Mouse (Mus musculus): Measurements from ENCODE around the gene Pramef25.
"Not testable (repeated sequence)": the region's sequence is repeated elsewhere in the genome, so short reads cannot be mapped to it uniquely, and the experiment has no call there.

DNA sequence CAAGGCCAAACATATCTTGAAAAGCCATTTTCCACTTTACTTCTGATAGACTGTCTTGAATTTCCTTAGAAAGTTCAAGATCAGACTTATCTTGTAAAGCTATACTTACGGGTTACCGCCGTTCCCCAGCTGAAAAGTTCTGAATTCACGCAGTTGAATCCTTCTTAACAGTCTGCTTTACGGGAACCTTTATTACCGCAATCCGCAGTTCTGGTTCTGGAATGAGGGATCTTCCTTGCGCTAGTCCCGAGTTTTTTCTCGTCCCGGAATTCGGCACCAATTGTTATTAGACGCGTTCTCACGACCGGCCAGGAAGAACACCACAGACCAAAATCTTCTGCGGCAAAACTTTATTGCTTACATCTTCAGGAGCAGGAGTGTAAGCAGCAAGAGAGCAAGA, 37.3 kb upstream of the Pramef25 start:
- TF ChIP-seq CTCF (IDR thresholded peaks at IDR 0.05; ENCODE audit: borderline replicate concordance, extremely low read depth, insufficient read depth, insufficient read length); POLR2A (IDR thresholded peaks at IDR 0.05; ENCODE audit: borderline replicate concordance, extremely low read depth, insufficient read depth, insufficient read length, poor library complexity, severe bottlenecking): not testable (repeated sequence)

Data from brain, embryonic 14.5 days (tissue).